Mouse (Mus musculus): ENCODE measurements around the gene Trpm8.

DNA sequence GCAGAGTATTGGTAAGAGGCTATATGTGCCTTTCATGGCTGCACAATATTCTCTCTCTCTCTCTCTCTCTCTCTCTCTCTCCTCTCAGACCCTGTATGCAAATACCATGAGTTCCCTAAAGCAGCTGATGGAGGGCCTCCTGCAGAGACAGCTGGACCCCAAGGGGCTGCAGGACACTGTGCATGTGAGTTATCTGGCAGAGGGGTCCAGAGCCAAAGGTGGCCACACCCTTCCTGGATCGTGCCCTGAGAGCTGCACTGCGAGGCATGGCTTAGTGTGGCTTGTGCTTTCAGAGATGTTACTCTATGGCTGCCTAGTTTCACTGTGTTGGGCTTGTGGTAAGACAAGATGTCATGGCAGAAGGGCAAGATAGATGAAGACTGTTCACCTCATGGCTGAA lies 29.8 kb upstream of the Trpm8 start:
- TF ChIP-seq CTCF (IDR thresholded peaks at IDR 0.05; ENCODE audit: extremely low read depth, insufficient read depth, low read length): no peak
- no peak for TF ChIP-seq POLR2A (IDR thresholded peaks at IDR 0.05; ENCODE audit: extremely low read depth, insufficient read depth, low read length)
